Mouse (Mus musculus) MEL (cell line): ENCODE data around the gene Arap1. TPM values are rescaled to one million over a fixed set of nuclear protein-coding genes. Genes with fewer than 3 reads are reported as not detected.

Experiments used
- DNase-seq: peaks from one replicate; pipeline ENCODE4 v3.0.0; 2011; ENCODE audit warnings: low read depth, low spot score
- H3K27ac ChIP-seq: 2 replicates; pipeline ENCODE4 v1.5.1; 2012; ENCODE audit warnings: low read depth, mild to moderate bottlenecking, control low read depth, low read length, moderate library complexity; ENCODE audit not compliant: control insufficient read depth
- H3K27me3 ChIP-seq, 2 experiments: fragments of 150-350 bp in 1 of 2; sonication (generic) in 1 of 2; 2 replicates each; pipeline ENCODE4 v1.6.1; 2012; ENCODE audit warnings: low read length in 2 of 2, mild to moderate bottlenecking in 2 of 2, improper control_type of control experiment in 1 of 2, moderate library complexity in 1 of 2; ENCODE audit not compliant: insufficient read depth in 2 of 2, control insufficient read depth in 1 of 2
- H3K36me3 ChIP-seq, 2 experiments: 2 replicates each; pipeline ENCODE4 v1.6.1; 2012 to 2014; ENCODE audit warnings: low read length in 2 of 2, improper control_type of control experiment in 1 of 2, inconsistent platforms in 1 of 2, mild to moderate bottlenecking in 1 of 2; ENCODE audit not compliant: insufficient read depth in 2 of 2, control insufficient read depth in 1 of 2
- H3K4me1 ChIP-seq, 2 experiments: fragments of 150-350 bp in 1 of 2; sonication (generic) in 1 of 2; 2 replicates each; pipeline ENCODE4 v1.6.1; 2012; ENCODE audit warnings: low read length in 2 of 2, improper control_type of control experiment in 1 of 2, mild to moderate bottlenecking in 1 of 2; ENCODE audit not compliant: insufficient read depth in 2 of 2, control insufficient read depth in 1 of 2
- H3K4me3 ChIP-seq, 2 experiments: fragments of 150-350 bp in 1 of 2; sonication (generic) in 1 of 2; 2 replicates each; pipeline ENCODE4 v1.5.1; 2012; ENCODE audit warnings: low read depth in 2 of 2, low read length in 2 of 2, mild to moderate bottlenecking in 2 of 2, moderate library complexity in 2 of 2, control low read depth in 1 of 2, improper control_type of control experiment in 1 of 2; ENCODE audit not compliant: control insufficient read depth in 1 of 2, insufficient read depth in 1 of 2
- H3K79me2 ChIP-seq: 2 replicates; pipeline ENCODE4 v1.6.1; 2012; ENCODE audit warnings: mild to moderate bottlenecking, low read length, moderate library complexity; ENCODE audit not compliant: control insufficient read depth, poor library complexity, insufficient read depth
- H3K9ac ChIP-seq: 2 replicates; pipeline ENCODE4 v1.6.1; 2012; ENCODE audit warnings: low read depth, mild to moderate bottlenecking, control low read depth, low read length, moderate library complexity; ENCODE audit not compliant: control insufficient read depth, poor library complexity, severe bottlenecking
- H3K9me3 ChIP-seq: fragments of 150-350 bp; sonication (generic); replicated peaks from 2 replicates; pipeline ENCODE4 v1.6.1; 2012; ENCODE audit warnings: mild to moderate bottlenecking, low read length, improper control_type of control experiment, moderate library complexity; ENCODE audit not compliant: insufficient read depth
- BHLHE40 ChIP-seq: IDR thresholded peaks from 2 replicates; pipeline ENCODE4 v1.6.1; 2012; ENCODE audit warnings: low read depth, mild to moderate bottlenecking, inconsistent platforms, low read length, improper control_type of control experiment, borderline replicate concordance
- CHD1 ChIP-seq: IDR thresholded peaks from 2 replicates; pipeline ENCODE4 v1.6.1; 2012; ENCODE audit warnings: low read depth, mild to moderate bottlenecking, inconsistent platforms, low read length, improper control_type of control experiment
- CTCF ChIP-seq, 3 experiments: IDR thresholded peaks in 2 of 3; conservative IDR thresholded peaks in 1 of 3; 2 replicates each; pipeline ENCODE4 v1.5.1; 2011 to 2012; ENCODE audit warnings: low read length in 3 of 3, low read depth in 2 of 3, mild to moderate bottlenecking in 2 of 3, improper control_type of control experiment in 1 of 3, inconsistent platforms in 1 of 3, mixed read lengths in 1 of 3, moderate library complexity in 1 of 3; ENCODE audit not compliant: control insufficient read depth in 1 of 3, insufficient read depth in 1 of 3, poor library complexity in 1 of 3, severe bottlenecking in 1 of 3
- ELF1 ChIP-seq: IDR thresholded peaks from 2 replicates; pipeline ENCODE4 v1.6.1; 2014; ENCODE audit warnings: low read depth, mild to moderate bottlenecking, inconsistent platforms, low read length, improper control_type of control experiment, moderate library complexity
- EP300 ChIP-seq, 2 experiments: IDR thresholded peaks; 2 replicates each; pipeline ENCODE4 v1.6.1; 2011; ENCODE audit warnings: improper control_type of control experiment in 2 of 2, low read length in 2 of 2, low read depth in 1 of 2, mild to moderate bottlenecking in 1 of 2
- ETS1 ChIP-seq: IDR thresholded peaks from 2 replicates; pipeline ENCODE4 v1.6.1; 2012; ENCODE audit warnings: low read depth, mild to moderate bottlenecking, inconsistent platforms, low read length, improper control_type of control experiment, moderate library complexity
- HCFC1 ChIP-seq: IDR thresholded peaks from 2 replicates; pipeline ENCODE4 v1.6.1; 2012; ENCODE audit warnings: low read depth, mild to moderate bottlenecking, inconsistent platforms, low read length, improper control_type of control experiment, moderate library complexity
- MAX ChIP-seq: IDR thresholded peaks from 2 replicates; pipeline ENCODE4 v1.6.1; 2011; ENCODE audit warnings: low read length, improper control_type of control experiment
- MAZ ChIP-seq: IDR thresholded peaks from 2 replicates; pipeline ENCODE4 v1.6.1; 2012; ENCODE audit warnings: low read depth, mild to moderate bottlenecking, inconsistent platforms, low read length, improper control_type of control experiment
- MEF2A ChIP-seq: IDR thresholded peaks from 2 replicates; pipeline ENCODE4 v1.6.1; 2014; ENCODE audit warnings: low read depth, mild to moderate bottlenecking, inconsistent platforms, low read length, improper control_type of control experiment; ENCODE audit not compliant: poor library complexity, insufficient replicate concordance, severe bottlenecking; ENCODE audit errors: extremely low read depth
- MXI1 ChIP-seq: IDR thresholded peaks from 2 replicates; pipeline ENCODE4 v1.6.1; 2011; ENCODE audit warnings: mild to moderate bottlenecking, low read depth, low read length, improper control_type of control experiment
- MYC ChIP-seq: IDR thresholded peaks from 2 replicates; pipeline ENCODE4 v1.6.1; 2011; ENCODE audit warnings: low read depth, mild to moderate bottlenecking, low read length, improper control_type of control experiment, moderate library complexity
- NELFE ChIP-seq: IDR thresholded peaks from 2 replicates; pipeline ENCODE4 v1.6.1; 2011; ENCODE audit warnings: low read depth, low read length, improper control_type of control experiment
- NRF1 ChIP-seq: IDR thresholded peaks from 2 replicates; pipeline ENCODE4 v1.6.1; 2014; ENCODE audit warnings: low read depth, mild to moderate bottlenecking, inconsistent platforms, low read length, improper control_type of control experiment, moderate library complexity; ENCODE audit not compliant: poor library complexity, insufficient read depth, severe bottlenecking
- POLR2A ChIP-seq, 2 experiments: IDR thresholded peaks; 2 replicates each; pipeline ENCODE4 v1.6.1; 2011 to 2012; ENCODE audit warnings: low read length in 2 of 2, mild to moderate bottlenecking in 2 of 2, control low read depth in 1 of 2, improper control_type of control experiment in 1 of 2, low read depth in 1 of 2, moderate library complexity in 1 of 2; ENCODE audit not compliant: control insufficient read depth in 1 of 2, insufficient read depth in 1 of 2, poor library complexity in 1 of 2
- RAD21 ChIP-seq: IDR thresholded peaks from 2 replicates; pipeline ENCODE4 v1.6.1; 2011; ENCODE audit warnings: mild to moderate bottlenecking, low read depth, low read length, improper control_type of control experiment
- RCOR1 ChIP-seq: IDR thresholded peaks from 2 replicates; pipeline ENCODE4 v1.6.1; 2012; ENCODE audit warnings: low read depth, mild to moderate bottlenecking, inconsistent platforms, low read length, improper control_type of control experiment
- SIN3A ChIP-seq: IDR thresholded peaks from 2 replicates; pipeline ENCODE4 v1.6.1; 2012; ENCODE audit warnings: low read length, improper control_type of control experiment, inconsistent platforms
- SMC3 ChIP-seq: IDR thresholded peaks from 2 replicates; pipeline ENCODE4 v1.6.1; 2011; ENCODE audit warnings: low read depth, low read length, improper control_type of control experiment
- TCF12 ChIP-seq: IDR thresholded peaks from 2 replicates; pipeline ENCODE4 v1.6.1; 2014; ENCODE audit warnings: low read depth, mild to moderate bottlenecking, inconsistent platforms, low read length, improper control_type of control experiment, moderate library complexity
- USF1 ChIP-seq: IDR thresholded peaks from 2 replicates; pipeline ENCODE4 v1.6.1; 2014; ENCODE audit warnings: low read depth, mild to moderate bottlenecking, inconsistent platforms, low read length, improper control_type of control experiment, moderate library complexity
- ZC3H11A ChIP-seq: IDR thresholded peaks from 2 replicates; pipeline ENCODE4 v1.6.1; 2012; ENCODE audit warnings: low read depth, mild to moderate bottlenecking, inconsistent platforms, low read length, improper control_type of control experiment
- ZNF384 ChIP-seq: IDR thresholded peaks from 2 replicates; pipeline ENCODE4 v1.6.1; 2012; ENCODE audit warnings: low read depth, mild to moderate bottlenecking, inconsistent platforms, low read length, improper control_type of control experiment
- polyA plus RNA-seq, 2 experiments: library from polyadenylated mRNA; stranded (reverse) in 1 of 2; unstranded in 1 of 2; fragments of >175 nt in 1 of 2; fragments of >200 nt in 1 of 2; gene quantifications; 2 replicates each; pipeline versions ENCODE4 v1.2.1 to v1.2.4; 2012; ENCODE audit warnings: low replicate concordance in 2 of 2, low read depth in 1 of 2; ENCODE audit not compliant: insufficient read length in 2 of 2, insufficient read depth in 1 of 2, missing spikeins in 1 of 2
- total RNA-seq: library from RNA; depleted of rRNA; stranded (reverse); fragments of 300-350 nt; gene quantifications from 2 replicates; pipeline ENCODE4 v1.2.3, GENCODE M21; 2012

The Arap1 gene
- total and polyA plus RNA-seq, 3 experiments: 13.6 to 27.1 TPM; not detected in 1

- no peak for TF ChIP-seq MEF2A
- TF ChIP-seq POLR2A (IDR thresholded peaks at IDR 0.05; ENCODE audit: control insufficient read depth in 1 of 2, insufficient read depth in 1 of 2, low read depth in 1 of 2, low read length in 2 of 2, poor library complexity in 1 of 2): 0 out of 4 replicates have a peak, but pooled peaks of 1 of the 2 experiments have one; percentile 10
- no peak for TF ChIP-seq USF1
- TF ChIP-seq, all 39 proteins: peak for 1
- DNase-seq: peak; percentile 76
- Histone ChIP-seq H3K9ac (peak overlapping the region; percentile 82), H3K27me3 (no peaks in the 10 kb centered on the region), H3K27ac (0 out of 2 replicates have a peak overlapping the region, but pooled peaks have one; percentile 1), H3K79me2 (no peaks in the 10 kb centered on the region; the same call in 1 of the 2 replicates), H3K4me1 (peaks cover 0 to 11% of the 10 kb centered on the region in 2 experiments; a peak in 1 of 4 replicates), H3K36me3 (no peaks in the 10 kb centered on the region; a peak in 2 of 4 replicates), H3K4me3 (peak overlapping the region; percentile 58 to 94), H3K9me3 (no peaks in the 10 kb centered on the region)
Observed at GRCm38 (mm10) chr7:101301361-101301880, 46.4 kb upstream of the Arap1 start.

DNA sequence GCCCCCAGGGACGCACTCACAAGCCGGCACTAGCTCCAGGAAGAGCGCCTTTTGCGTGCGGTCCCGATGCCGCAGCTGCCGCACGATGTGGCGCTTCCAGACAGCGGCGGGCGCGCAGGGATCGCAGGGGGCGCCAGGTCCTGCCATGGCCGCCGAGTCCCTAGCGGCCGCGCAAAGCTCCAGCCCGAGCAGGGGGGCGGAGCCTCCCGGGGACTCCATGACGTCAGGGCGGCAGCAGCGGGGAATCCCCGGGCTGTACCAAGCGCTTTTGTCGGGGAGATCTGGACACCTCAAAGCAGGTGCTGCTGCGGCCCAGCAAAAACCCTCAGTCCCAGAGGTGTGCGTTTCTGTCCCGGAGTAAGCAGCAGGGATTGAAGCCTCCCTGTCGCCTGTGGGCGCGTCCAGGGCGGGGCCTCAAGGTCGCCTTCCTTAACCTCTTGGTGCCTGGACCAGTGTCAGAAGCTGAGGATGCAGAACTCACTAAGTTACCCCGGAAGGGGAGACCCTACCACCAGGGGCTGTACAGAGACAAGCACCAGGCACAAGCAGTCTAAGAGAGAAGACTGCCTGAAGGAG lies 45.9 kb upstream of the Arap1 start, which contains the start of gene Atg16l2:
Atg16l2 (minus strand) TSS at position 371 of the 576 bp plus-strand sequence.
- Histone ChIP-seq H3K27ac (0 out of 2 replicates have a peak within 1 kb of the TSS, but pooled peaks have one; percentile 1), H3K9me3 (no peaks in the 10 kb centered on the region), H3K79me2 (no peaks in the 10 kb centered on the region; the same call in 1 of the 2 replicates), H3K4me1 (peaks cover 0 to 11% of the 10 kb centered on the region in 2 experiments; a peak in 1 of 4 replicates), H3K36me3 (no peaks in the 10 kb centered on the region; a peak in 2 of 4 replicates), H3K9ac (peak within 1 kb of the TSS; percentile 82), H3K27me3 (no peaks in the 10 kb centered on the region), H3K4me3 (peak within 1 kb of the TSS; percentile 58 to 94)
- peak; percentile 99 for TF ChIP-seq CHD1
- TF ChIP-seq MAX: no peak
- TF ChIP-seq SMC3: no peak
- no peak for TF ChIP-seq RAD21
- no peak for TF ChIP-seq ZNF384
- TF ChIP-seq ETS1: peak; percentile 63; the same call in 1 of the 2 replicates
- TF ChIP-seq EP300 (IDR thresholded peaks at IDR 0.05; ENCODE audit: low read depth in 1 of 2, low read length in 2 of 2): no peak
- TF ChIP-seq MXI1: peak; percentile 51
- no peak for TF ChIP-seq ZC3H11A
- TF ChIP-seq POLR2A (IDR thresholded peaks at IDR 0.05; ENCODE audit: control insufficient read depth in 1 of 2, insufficient read depth in 1 of 2, low read depth in 1 of 2, low read length in 2 of 2, poor library complexity in 1 of 2): peak; percentile 54 to 94; a peak in 3 of 4 replicates
- 0 out of 2 replicates have a peak, but pooled peaks have one; percentile 39 for TF ChIP-seq TCF12
- 0 out of 2 replicates have a peak, but pooled peaks have one; percentile 32 for TF ChIP-seq MEF2A
- TF ChIP-seq SIN3A: peak; percentile 90
- TF ChIP-seq RCOR1: peak; percentile 64; the same call in 1 of the 2 replicates
- TF ChIP-seq CTCF (IDR thresholded peaks at IDR 0.05 in 2 of 3, conservative IDR thresholded peaks at IDR 0.05 in 1 of 3; ENCODE audit: control insufficient read depth in 1 of 3, insufficient read depth in 1 of 3, low read depth in 2 of 3, low read length in 3 of 3, poor library complexity in 1 of 3, severe bottlenecking in 1 of 3): peak in 2 of 3 experiments; percentile 18 to 36; a peak in 4 of 6 replicates
- TF ChIP-seq NRF1: 0 out of 2 replicates have a peak, but pooled peaks have one; percentile 40
- 0 out of 2 replicates have a peak, but pooled peaks have one; percentile 22 for TF ChIP-seq ELF1
- TF ChIP-seq BHLHE40: 0 out of 2 replicates have a peak, but pooled peaks have one; percentile 8
- peak; percentile 71 for TF ChIP-seq HCFC1
- TF ChIP-seq MAZ: peak; percentile 78
- no peak for TF ChIP-seq MYC
- TF ChIP-seq NELFE: peak; percentile 40
- DNase-seq: peak; percentile 95
